Mouse (Mus musculus): ENCODE data around the gene AI837181. TPM values are rescaled to one million over a fixed set of nuclear protein-coding genes. Genes with fewer than 3 reads are reported as not detected.
A peak's percentile ranks its signal among the peaks of the same experiment; 100 is the strongest.

AI837181 gene
- polyA plus RNA-seq, 1 experiment from 2014 or later, result 72.3 TPM

- H3K36me3 ChIP-seq, result peaks cover 30% of the 10 kb centered on the region
- whole genome bisulfite sequencing, result under 1% methylated on average over 51 of the region's 68 CpGs
- H3K4me3 ChIP-seq (replicated peaks), result peak overlapping the region; percentile 65
- H3K9ac ChIP-seq, result peak overlapping the region; percentile 74
- no peaks in the 10 kb centered on the region for H3K27me3 ChIP-seq
- no peaks in the 10 kb centered on the region for H3K9me3 ChIP-seq (replicated peaks)
- H3K4me1 ChIP-seq, result peaks cover 39% of the 10 kb centered on the region
- H3K4me2 ChIP-seq (replicated peaks), result peak overlapping the region; percentile 82
- H3K27ac ChIP-seq (replicated peaks), result peak overlapping the region; percentile 93
- ATAC-seq (ENCODE audit: insufficient number of reproducible peaks, low FRiP score, low TSS enrichment, low read depth), result peak; percentile 55
Measured at GRCm38 (mm10) chr19:5474281-5475068, 49.5 kb downstream of the AI837181 start.

- H3K36me3 ChIP-seq, result peaks cover 37% of the 10 kb centered on the region
- H3K4me1 ChIP-seq, result peaks cover 39% of the 10 kb centered on the region
- peak overlapping the region; percentile 74 for H3K9ac ChIP-seq
- WGBS, result 14% methylated on average over 13 of the region's 13 CpGs
- peak overlapping the region; percentile 65 for H3K4me3 ChIP-seq (replicated peaks)
- ATAC-seq (ENCODE audit: insufficient number of reproducible peaks, low FRiP score, low TSS enrichment, low read depth), result peak; percentile 12; the same call in 1 of the 2 replicates
- H3K27me3 ChIP-seq, result no peaks in the 10 kb centered on the region
- H3K4me2 ChIP-seq (replicated peaks), result peak overlapping the region; percentile 82
- no peaks in the 10 kb centered on the region for H3K9me3 ChIP-seq (replicated peaks)
- H3K27ac ChIP-seq (replicated peaks), result peak overlapping the region; percentile 93
Measured at GRCm38 (mm10) chr19:5475069-5475714, 50.2 kb downstream of the AI837181 start.

Other genes starting within 250 kb of the AI837181 start
- gene Pacs1, start 152.0 kb upstream of the AI837181 start, polyA plus RNA-seq (2015; fragmentation: Nextera tagmentation; extraction: Ambion mirVana), result 25.1 and 30.6 TPM in 2 replicates
- gene Sf3b2, start 129.7 kb upstream of the AI837181 start, polyA plus RNA-seq (2015; fragmentation: Nextera tagmentation; extraction: Ambion mirVana), result 335 and 338 TPM in 2 replicates
- gene Gal3st3, start 126.8 kb upstream of the AI837181 start, polyA plus RNA-seq (2015; fragmentation: Nextera tagmentation; extraction: Ambion mirVana), result 4.2 and 5.8 TPM in 2 replicates
- not detected in 2 replicates for gene Catsper1, start 89.4 kb upstream of the AI837181 start, polyA plus RNA-seq (2015; fragmentation: Nextera tagmentation; extraction: Ambion mirVana)
- gene Cst6, start 75.6 kb upstream of the AI837181 start, polyA plus RNA-seq (2015; fragmentation: Nextera tagmentation; extraction: Ambion mirVana), result 67.9 and 76.8 TPM in 2 replicates
- gene Eif1ad, start 58.4 kb upstream of the AI837181 start, polyA plus RNA-seq (2015; fragmentation: Nextera tagmentation; extraction: Ambion mirVana), result 48.6 and 55.1 TPM in 2 replicates
- 399 and 402 TPM in 2 replicates for gene Banf1, start 58.0 kb upstream of the AI837181 start, polyA plus RNA-seq (2015; fragmentation: Nextera tagmentation; extraction: Ambion mirVana)
- gene Sart1, start 36.4 kb upstream of the AI837181 start, polyA plus RNA-seq (2015; fragmentation: Nextera tagmentation; extraction: Ambion mirVana), result 81.5 and 83.5 TPM in 2 replicates
- 0.72 and 1.1 TPM in 2 replicates for gene Tsga10ip, start 22.6 kb upstream of the AI837181 start, polyA plus RNA-seq (2015; fragmentation: Nextera tagmentation; extraction: Ambion mirVana)
- gene Drap1, start 165 bp upstream of the AI837181 start, polyA plus RNA-seq (2015; fragmentation: Nextera tagmentation; extraction: Ambion mirVana), result 267 and 280 TPM in 2 replicates
- not detected in 2 replicates for gene Fosl1, start 22.4 kb downstream of the AI837181 start, polyA plus RNA-seq (2015; fragmentation: Nextera tagmentation; extraction: Ambion mirVana)
- gene Ccdc85b, start 32.8 kb downstream of the AI837181 start, polyA plus RNA-seq (2015; fragmentation: Nextera tagmentation; extraction: Ambion mirVana), result 8.0 and 8.9 TPM in 2 replicates
- 114 and 125 TPM in 2 replicates for gene Fibp, start 35.5 kb downstream of the AI837181 start, polyA plus RNA-seq (2015; fragmentation: Nextera tagmentation; extraction: Ambion mirVana)
- gene Ctsw, start 43.4 kb downstream of the AI837181 start, polyA plus RNA-seq (2015; fragmentation: Nextera tagmentation; extraction: Ambion mirVana), result 1.4 and 2.8 TPM in 2 replicates
- gene Efemp2, start 48.8 kb downstream of the AI837181 start, polyA plus RNA-seq (2015; fragmentation: Nextera tagmentation; extraction: Ambion mirVana), result 219 and 226 TPM in 2 replicates
- 44.1 and 45.2 TPM in 2 replicates for gene Mus81, start 63.3 kb downstream of the AI837181 start, polyA plus RNA-seq (2015; fragmentation: Nextera tagmentation; extraction: Ambion mirVana)
- 2,278 and 2,311 TPM in 2 replicates for gene Cfl1, start 65.3 kb downstream of the AI837181 start, polyA plus RNA-seq (2015; fragmentation: Nextera tagmentation; extraction: Ambion mirVana)
- gene 1700020D05Rik, start 78.6 kb downstream of the AI837181 start, polyA plus RNA-seq (2015; fragmentation: Nextera tagmentation; extraction: Ambion mirVana), result 0.16 TPM in 1 of 2 replicates, not detected in the other
- 10.7 and 11.7 TPM in 2 replicates for gene Snx32, start 85.4 kb downstream of the AI837181 start, polyA plus RNA-seq (2015; fragmentation: Nextera tagmentation; extraction: Ambion mirVana)
- gene Ovol1, start 135.5 kb downstream of the AI837181 start, polyA plus RNA-seq (2015; fragmentation: Nextera tagmentation; extraction: Ambion mirVana), result 22.1 and 23.3 TPM in 2 replicates
- 5.2 and 5.7 TPM in 2 replicates for gene Ap5b1, start 142.9 kb downstream of the AI837181 start, polyA plus RNA-seq (2015; fragmentation: Nextera tagmentation; extraction: Ambion mirVana)
- gene Rnaseh2c, start 176.7 kb downstream of the AI837181 start, polyA plus RNA-seq (2015; fragmentation: Nextera tagmentation; extraction: Ambion mirVana), result 122 and 126 TPM in 2 replicates
- 49.4 and 52.3 TPM in 2 replicates for gene Kat5, start 185.1 kb downstream of the AI837181 start, polyA plus RNA-seq (2015; fragmentation: Nextera tagmentation; extraction: Ambion mirVana)
- gene Rela, start 212.3 kb downstream of the AI837181 start, polyA plus RNA-seq (2015; fragmentation: Nextera tagmentation; extraction: Ambion mirVana), result 61.4 and 62.4 TPM in 2 replicates
- 29.4 and 30.4 TPM in 2 replicates for gene Sipa1, start 238.6 kb downstream of the AI837181 start, polyA plus RNA-seq (2015; fragmentation: Nextera tagmentation; extraction: Ambion mirVana)

All from embryonic facial prominence, embryonic 15.5 days (tissue).